Mouse (Mus musculus) brain, embryonic 14.5 days (tissue): ENCODE measurements at regions not wholly inside any gene's neighbourhood (a gene's known extent, or its start where the extent isn't known, plus 50 kb on each side); places are given as distances from the start of the nearest gene placed in this dataset.

Experiments
- CTCF ChIP-seq: fragments of 200-500 bp; IDR thresholded peaks from 2 replicates; pipeline ENCODE4 v1.5.1; 2012; ENCODE audit warnings: inconsistent platforms, mild to moderate bottlenecking, moderate library complexity, borderline replicate concordance; ENCODE audit not compliant: insufficient read depth, insufficient read length; ENCODE audit errors: extremely low read depth
- POLR2A ChIP-seq: fragments of 200-500 bp; IDR thresholded peaks from 2 replicates; pipeline ENCODE4 v1.6.1; 2012; ENCODE audit warnings: mild to moderate bottlenecking, inconsistent platforms, borderline replicate concordance; ENCODE audit not compliant: poor library complexity, insufficient read depth, insufficient read length, severe bottlenecking; ENCODE audit errors: extremely low read depth

GRCm38 (mm10) chr17:81176306-81176705 is 111.4 kb upstream of the Thumpd2 start:
- TF ChIP-seq CTCF = no peak
- no peak for TF ChIP-seq POLR2A
